Comparison of ENCODE assay signal across 31 mouse cellular contexts in the genomic region with DNA sequence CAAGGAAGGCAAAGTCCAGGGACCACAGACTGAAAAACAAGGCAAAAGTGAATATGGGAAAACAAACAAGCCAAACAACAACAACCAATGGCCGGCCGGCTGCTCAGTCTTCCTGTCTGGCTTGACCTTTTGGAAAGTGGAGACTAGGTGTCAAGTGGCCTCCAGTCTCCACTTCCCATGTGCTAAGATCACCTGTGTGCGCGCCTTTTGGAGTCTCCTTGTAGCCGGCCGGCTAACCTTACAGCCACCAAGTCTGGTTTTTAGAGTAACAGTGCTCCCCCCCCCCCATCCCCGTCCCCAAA. TPM values are rescaled to one million over a fixed set of nuclear protein-coding genes. Genes with fewer than 3 reads are reported as not detected.
DNase-seq lines count a peak whose midpoint lies in the region; ATAC-seq and TF ChIP-seq lines count a peak whose summit lies in the region.
"Had no signal": no experiment of that assay in that cellular context is flagged by ENCODE, and none has a peak within 500 bp of the region (broad histone marks: within the 10 kb centered on the region; RNA-seq: fewer than 3 reads in every experiment).

No protein-coding gene starts in this region.

- H3K4me3 ChIP-seq in forebrain, embryonic 10.5 days = no peak overlapping the region
- no peak overlapping the region for H3K4me3 ChIP-seq in forebrain, embryonic 12.5 days (replicated peaks)
- H3K4me3 ChIP-seq in kidney, adult 2 months (ENCODE audit: insufficient read depth, low read depth, low read length) = no peak overlapping the region
- H3K4me3 ChIP-seq: embryonic facial prominence, embryonic 10.5 days; embryonic facial prominence, embryonic 13.5 days; erythroblast, embryonic 14.5 days; gastrocnemius, adult 2 months; heart, embryonic 12.5 days; heart, embryonic 15.5 days; hindbrain, embryonic 10.5 days; hindbrain, embryonic 13.5 days had no signal

- H3K9me3 ChIP-seq in forebrain, embryonic 10.5 days = no peaks in the 10 kb centered on the region
- no peaks in the 10 kb centered on the region for H3K9me3 ChIP-seq in forebrain, embryonic 12.5 days
- H3K9me3 ChIP-seq: embryonic facial prominence, embryonic 10.5 days; embryonic facial prominence, embryonic 13.5 days; heart, embryonic 12.5 days; heart, embryonic 15.5 days; hindbrain, embryonic 10.5 days; hindbrain, embryonic 13.5 days had no signal

- H3K4me1 ChIP-seq in forebrain, embryonic 10.5 days = peaks cover 28% of the 10 kb centered on the region
- H3K4me1 ChIP-seq in forebrain, embryonic 12.5 days = peaks cover 15% of the 10 kb centered on the region
- peaks cover 13% of the 10 kb centered on the region for H3K4me1 ChIP-seq in kidney, adult 2 months (ENCODE audit: control insufficient read depth, insufficient read depth, low read length)
- H3K4me1 ChIP-seq: embryonic facial prominence, embryonic 13.5 days; heart, embryonic 12.5 days; heart, embryonic 15.5 days had no signal

- no peak for DNase-seq in forebrain, embryonic 10.5 days (ENCODE audit: extremely low spot score, low spot score)
- peak; percentile 31 for DNase-seq in kidney, adult 2 months
- no peak for DNase-seq in kidney, postnatal 14 days
- DNase-seq in lung, postnatal 25 days (ENCODE audit: low spot score) = peak; percentile 4
- DNase-seq in lung, adult 18-20 months = no peak
- DNase-seq in urinary bladder, postnatal 4 days (ENCODE audit: low spot score in 2 of 2) = no peak
- no peak for DNase-seq in lung, postnatal 4 days
- DNase-seq: adrenal gland, adult 8-10 months; adrenal gland, postnatal 25 days; cerebellum, adult 11-12 months; cerebellum, adult 8-10 months; cerebellum, postnatal 10 days; cerebellum, postnatal 36 days; embryo, embryonic 11 days; forebrain, postnatal 0 days; gastrocnemius, adult 2 months; gastrocnemius, postnatal 25 days; heart, adult 18-20 months; heart, postnatal 10 days; heart, postnatal 36 days had no signal

- H3K36me3 ChIP-seq in forebrain, embryonic 10.5 days (replicated peaks) = no peaks in the 10 kb centered on the region
- H3K36me3 ChIP-seq in forebrain, embryonic 12.5 days (replicated peaks) = no peaks in the 10 kb centered on the region
- H3K36me3 ChIP-seq in kidney, adult 2 months (ENCODE audit: control insufficient read depth, insufficient read depth, low read length) = no peaks in the 10 kb centered on the region
- H3K36me3 ChIP-seq: embryonic facial prominence, embryonic 10.5 days; embryonic facial prominence, embryonic 13.5 days; heart, embryonic 12.5 days; heart, embryonic 15.5 days; hindbrain, embryonic 10.5 days; hindbrain, embryonic 13.5 days had no signal

- H3K27me3 ChIP-seq in forebrain, embryonic 10.5 days (ENCODE audit: poor library complexity, severe bottlenecking) = no peaks in the 10 kb centered on the region; the same call in 1 of the 2 replicates
- no peaks in the 10 kb centered on the region for H3K27me3 ChIP-seq in forebrain, embryonic 12.5 days
- H3K27me3 ChIP-seq in kidney, adult 2 months (replicated peaks; ENCODE audit: control insufficient read depth, insufficient read depth, low read length) = no peaks in the 10 kb centered on the region
- H3K27me3 ChIP-seq: embryonic facial prominence, embryonic 13.5 days; heart, embryonic 12.5 days; heart, embryonic 15.5 days; hindbrain, embryonic 13.5 days had no signal

- WGBS in forebrain, embryonic 10.5 days = 42% methylated on average over 7 of the region's 7 CpGs
- 46% methylated on average over 7 of the region's 7 CpGs for WGBS in forebrain, embryonic 12.5 days
- 70% methylated on average over 7 of the region's 7 CpGs for WGBS in kidney, adult 2 months

- no peak overlapping the region for H3K9ac ChIP-seq in forebrain, embryonic 12.5 days
- H3K9ac ChIP-seq: embryonic facial prominence, embryonic 13.5 days; forebrain, postnatal 0 days; heart, embryonic 12.5 days; heart, embryonic 15.5 days; hindbrain, embryonic 13.5 days had no signal

- TF ChIP-seq CTCF in kidney, adult 2 months (conservative IDR thresholded peaks at IDR 0.05; ENCODE audit: insufficient read depth, insufficient read length, low read depth, low read length) = no peak

- H3K4me2 ChIP-seq in forebrain, embryonic 12.5 days = no peak overlapping the region
- H3K4me2 ChIP-seq: embryonic facial prominence, embryonic 13.5 days; heart, embryonic 12.5 days; heart, embryonic 15.5 days; hindbrain, embryonic 13.5 days had no signal

- peak overlapping the region; percentile 22; the same call in 1 of the 2 replicates for H3K27ac ChIP-seq in forebrain, embryonic 10.5 days
- H3K27ac ChIP-seq in forebrain, embryonic 12.5 days = no peak overlapping the region
- H3K27ac ChIP-seq in kidney, adult 2 months (ENCODE audit: insufficient read depth, low read depth, low read length) = no peak overlapping the region
- H3K27ac ChIP-seq: embryonic facial prominence, embryonic 10.5 days; embryonic facial prominence, embryonic 13.5 days; gastrocnemius, adult 2 months; heart, embryonic 15.5 days; hindbrain, embryonic 10.5 days; hindbrain, embryonic 13.5 days had no signal

- ATAC-seq in forebrain, embryonic 12.5 days (ENCODE audit: low FRiP score) = no peak
- ATAC-seq: activated CD4-positive, CD25-positive, alpha-beta regulatory T cell, adult 4 months; forebrain, embryonic 14.5 days; forebrain, postnatal 0 days; hindbrain, embryonic 16.5 days had no signal

- TF ChIP-seq POLR2A in kidney, adult 2 months (IDR thresholded peaks at IDR 0.05; ENCODE audit: low read depth, low read length) = no peak

RNA-seq across cellular contexts. Expression of gene Jarid2, which starts 23.6 kb away (rescaled TPM):
- 65.0 and 71.0 TPM in 2 replicates for polyA plus RNA-seq in forebrain, embryonic 10.5 days (2016; fragmentation: Nextera tagmentation; extraction: Ambion mirVana)
- 67.3 and 70.4 TPM in 2 replicates for polyA plus RNA-seq in forebrain, embryonic 12.5 days (2016; fragmentation: Nextera tagmentation; extraction: Ambion mirVana)
- polyA plus RNA-seq in kidney, adult 2 months (2012; rRNA removed) = 10.5 and 11.3 TPM in 2 replicates

Comparison
In these comparisons a context has a peak if more than half of its experiments do, and no peak if none do; other contexts are left out.
1. DNase-seq: peak in kidney, adult 2 months (single experiment) and lung, postnatal 25 days (single experiment); none in forebrain, embryonic 10.5 days (single experiment), kidney, postnatal 14 days (single experiment), lung, adult 18-20 months (0 of 2), urinary bladder, postnatal 4 days (0 of 2) and lung, postnatal 4 days (0 of 2).